Mouse (Mus musculus) testis, adult 2 months (tissue): Measurements from ENCODE around the gene Prrc2a.

Source experiments
- CTCF ChIP-seq: fragments of 200-500 bp; IDR thresholded peaks from 2 replicates; pipeline ENCODE4 v1.5.1; 2012; ENCODE audit warnings: low read depth, mild to moderate bottlenecking, inconsistent platforms, low read length, moderate library complexity; ENCODE audit not compliant: control insufficient read depth, insufficient read depth, insufficient replicate concordance
- POLR2A ChIP-seq: fragments of 200-500 bp; IDR thresholded peaks from 2 replicates; pipeline ENCODE4 v1.6.1; 2012; ENCODE audit warnings: low read depth, mild to moderate bottlenecking, inconsistent platforms, low read length, moderate library complexity; ENCODE audit not compliant: control insufficient read depth

DNA sequence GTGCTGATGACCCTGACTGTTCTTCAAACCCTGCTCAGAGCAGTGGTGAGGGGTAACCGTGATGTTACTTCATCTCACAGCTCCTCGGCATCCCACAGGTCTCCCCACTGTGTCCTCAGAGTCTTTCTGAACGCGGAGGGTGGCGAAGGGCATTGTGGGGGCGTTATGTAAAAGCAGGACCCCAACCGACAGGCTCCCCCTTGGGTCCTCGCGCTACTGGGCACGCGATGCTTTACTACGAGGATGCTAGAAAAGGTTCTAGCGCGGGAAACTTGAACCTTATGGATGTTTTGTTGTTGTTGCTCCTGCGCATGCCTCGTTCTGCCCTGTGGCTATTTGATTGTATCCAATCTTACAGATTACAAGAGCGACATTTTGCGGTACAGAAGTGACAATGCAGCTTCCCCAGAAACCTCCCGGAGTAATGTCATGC, 42.8 kb downstream of the Prrc2a start, which contains the start of gene Csnk2b:
- no peak for TF ChIP-seq CTCF
- TF ChIP-seq POLR2A: no peak
